ENCODE assay signal across 9 mouse cellular contexts in the genomic region with DNA sequence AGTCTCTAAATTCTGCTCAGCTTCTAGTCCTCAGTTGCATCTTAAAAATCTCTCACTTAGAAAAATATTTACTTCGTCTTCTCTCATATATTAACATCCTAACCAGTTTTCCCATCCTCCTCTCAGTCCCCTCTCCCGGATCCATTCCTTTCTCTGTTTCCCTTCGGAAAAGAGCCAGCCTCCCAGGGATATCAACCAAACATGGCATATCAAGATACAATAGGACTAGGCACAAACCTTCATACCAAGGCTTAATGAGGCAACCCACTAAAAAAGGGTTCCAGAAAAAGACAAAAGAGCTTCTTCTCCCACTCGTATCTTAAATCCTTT. TPM values are rescaled to one million over a fixed set of nuclear protein-coding genes. Genes with fewer than 3 reads are reported as not detected.
DNase-seq lines count a peak whose midpoint lies in the region; ATAC-seq and TF ChIP-seq lines count a peak whose summit lies in the region.
"Had no signal": no experiment of that assay in that cellular context is flagged by ENCODE, and none has a peak within 500 bp of the region (broad histone marks: within the 10 kb centered on the region; RNA-seq: fewer than 3 reads in every experiment).

No protein-coding gene starts in this region.

- DNase-seq in heart, adult 11 months: no peak
- DNase-seq in forebrain, postnatal 0 days: no peak
- no peak for DNase-seq in frontal cortex, adult 2 months (ENCODE audit: extremely low spot score in 1 of 2, low spot score in 1 of 2)
- DNase-seq in cerebellum, adult 8-10 months: no peak
- no peak for DNase-seq in yolk sac, embryonic 10.5 days (ENCODE audit: low spot score)

- WGBS in heart, embryonic 13.5 days: 16% methylated on average over 4 of the region's 4 CpGs
- WGBS in forebrain, postnatal 0 days: 43% methylated on average over 4 of the region's 4 CpGs
- WGBS in macrophage (ENCODE audit: missing documents): 44% methylated on average over 3 of the region's 4 CpGs

- H3K36me3 ChIP-seq in heart, embryonic 13.5 days: no peaks in the 10 kb centered on the region
- no peaks in the 10 kb centered on the region for H3K36me3 ChIP-seq in ES-Bruce4 (ENCODE audit: control insufficient read depth, insufficient read depth, low read length, poor library complexity, severe bottlenecking)
- H3K36me3 ChIP-seq in forebrain, postnatal 0 days (ENCODE audit: insufficient read depth): no peaks in the 10 kb centered on the region
- no peaks in the 10 kb centered on the region for H3K36me3 ChIP-seq in macrophage (ENCODE audit: inconsistent target)

- no peak for TF ChIP-seq CTCF in ES-Bruce4 (IDR thresholded peaks at IDR 0.05; ENCODE audit: low read depth, low read length)
- no peak for TF ChIP-seq CTCF in forebrain, postnatal 0 days (IDR thresholded peaks at IDR 0.05; ENCODE audit: low read depth)

- no peaks in the 10 kb centered on the region for H3K27me3 ChIP-seq in heart, embryonic 13.5 days (replicated peaks)
- no peaks in the 10 kb centered on the region for H3K27me3 ChIP-seq in ES-Bruce4 (ENCODE audit: control insufficient read depth, insufficient read depth, low read length, poor library complexity, severe bottlenecking)
- H3K27me3 ChIP-seq in forebrain, postnatal 0 days (ENCODE audit: insufficient read depth, low read length): no peaks in the 10 kb centered on the region

- H3K4me2 ChIP-seq in heart, embryonic 13.5 days: peak overlapping the region; percentile 73
- H3K4me2 ChIP-seq in forebrain, postnatal 0 days (ENCODE audit: low read depth): peak overlapping the region; percentile 49

- H3K4me3 ChIP-seq in heart, embryonic 13.5 days: peak overlapping the region; percentile 69
- H3K4me3 ChIP-seq in ES-Bruce4 (ENCODE audit: low read depth, low read length) (peak overlapping the region; percentile 82), macrophage (ENCODE audit: inconsistent target) (peak overlapping the region; percentile 52)
- H3K4me3 ChIP-seq in forebrain, postnatal 0 days (ENCODE audit: low read depth, low read length): peak overlapping the region; percentile 57

- no peaks in the 10 kb centered on the region for H3K4me1 ChIP-seq in heart, embryonic 13.5 days
- H3K4me1 ChIP-seq in ES-Bruce4 (ENCODE audit: control insufficient read depth, insufficient read depth, low read length): no peaks in the 10 kb centered on the region
- 0 out of 2 replicates have a peak, but pooled peaks cover 4% of the 10 kb centered on the region for H3K4me1 ChIP-seq in forebrain, postnatal 0 days (ENCODE audit: insufficient read depth)

- ATAC-seq in heart, embryonic 13.5 days (ENCODE audit: extremely low read depth, insufficient number of reproducible peaks, low FRiP score, low TSS enrichment): no peak
- peak; percentile 42 for ATAC-seq in forebrain, postnatal 0 days

- peak overlapping the region; percentile 77 for H3K9ac ChIP-seq in heart, embryonic 13.5 days
- peak overlapping the region; percentile 23 for H3K9ac ChIP-seq in ES-Bruce4 (ENCODE audit: low read depth, poor library complexity, severe bottlenecking)
- peak overlapping the region; percentile 59 for H3K9ac ChIP-seq in forebrain, postnatal 0 days

- no peak for TF ChIP-seq EP300 in ES-Bruce4 (IDR thresholded peaks at IDR 0.05; ENCODE audit: insufficient read depth, low read depth, low read length)

- peak overlapping the region; percentile 80 for H3K27ac ChIP-seq in heart, embryonic 13.5 days (replicated peaks)
- H3K27ac ChIP-seq in ES-Bruce4 (ENCODE audit: insufficient read depth, low read length): peak overlapping the region; percentile 50; the same call in 1 of the 2 replicates
- peak overlapping the region; percentile 88 for H3K27ac ChIP-seq in forebrain, postnatal 0 days (ENCODE audit: low read depth, low read length)
- peak overlapping the region; percentile 38 for H3K27ac ChIP-seq in macrophage

- TF ChIP-seq POLR2A in ES-Bruce4 (IDR thresholded peaks at IDR 0.05; ENCODE audit: insufficient read depth, low read length): no peak

- H3K79me2 ChIP-seq in macrophage (ENCODE audit: inconsistent target): no peaks in the 10 kb centered on the region

- no peaks in the 10 kb centered on the region for H3K9me3 ChIP-seq in heart, embryonic 13.5 days
- H3K9me3 ChIP-seq in ES-Bruce4 (replicated peaks; ENCODE audit: control insufficient read depth, insufficient read depth, low read length, poor library complexity, severe bottlenecking): no peaks in the 10 kb centered on the region
- H3K9me3 ChIP-seq in forebrain, postnatal 0 days (ENCODE audit: low read length): no peaks in the 10 kb centered on the region

RNA-seq across cellular contexts. Expression of a gene that starts 0.2 kb away (rescaled TPM):
- polyA plus RNA-seq in heart, embryonic 13.5 days (2015; fragmentation: Nextera tagmentation; extraction: Ambion mirVana): 8.4 and 9.0 TPM in 2 replicates
- polyA plus RNA-seq in ES-Bruce4 (2011; ENCODE audit: insufficient read depth, insufficient read length, low read depth, missing spikeins): 7.4 and 8.2 TPM in 2 replicates
- total RNA-seq in forebrain, postnatal 0 days (2014; rRNA removed): 25.9 and 26.8 TPM in 2 replicates
- 51.9 and 54.2 TPM in 2 replicates for polyA plus RNA-seq in forebrain, postnatal 0 days (2015; fragmentation: Nextera tagmentation; extraction: Ambion mirVana)
- 10 to 100 TPM in 12 of 26 experiments, 1 to 10 TPM in 14; 2.3 to 18.5 (median 9.7) TPM for total RNA-seq in macrophage (2018; cell fraction: chromatin; rRNA removed)
- 1 to 10 TPM; 3.0 to 7.1 (median 5.5) TPM for total RNA-seq in macrophage (2018; cell fraction: cytosol; rRNA removed)
- 10 to 100 TPM in 6 of 26 experiments, 1 to 10 TPM in 20; 2.8 to 14.3 (median 6.4) TPM for total RNA-seq in macrophage (2018; cell fraction: nucleus; rRNA removed)
- polyA plus RNA-seq in macrophage (2018): 4.4 to 6.2 TPM (median 4.7 TPM) in 3 replicates
- polyA plus RNA-seq in frontal cortex, adult 2 months (2012; rRNA removed): 44.0 and 48.8 TPM in 2 replicates

RNA-seq across cellular contexts. Expression of a gene that starts 28.7 kb away (rescaled TPM):
- 5.0 TPM in 2 replicates for polyA plus RNA-seq in heart, embryonic 13.5 days (2015; fragmentation: Nextera tagmentation; extraction: Ambion mirVana)
- polyA plus RNA-seq in ES-Bruce4 (2011; ENCODE audit: insufficient read depth, insufficient read length, low read depth, missing spikeins): 40.8 and 47.4 TPM in 2 replicates
- 23.2 and 26.7 TPM in 2 replicates for total RNA-seq in forebrain, postnatal 0 days (2014; rRNA removed)
- 6.6 and 7.6 TPM in 2 replicates for polyA plus RNA-seq in forebrain, postnatal 0 days (2015; fragmentation: Nextera tagmentation; extraction: Ambion mirVana)
- total RNA-seq in macrophage (2018; cell fraction: chromatin; rRNA removed): 10 to 100 TPM; 18.2 to 66.0 (median 45.1) TPM
- total RNA-seq in macrophage (2018; cell fraction: cytosol; rRNA removed): 1 to 10 TPM; 1.8 to 8.7 (median 5.5) TPM
- total RNA-seq in macrophage (2018; cell fraction: nucleus; rRNA removed): 10 to 100 TPM in 24 of 26 experiments, 1 to 10 TPM in 2; 7.5 to 49.3 (median 25.2) TPM
- 4.5 to 6.3 TPM (median 5.4 TPM) in 3 replicates for polyA plus RNA-seq in macrophage (2018)
- polyA plus RNA-seq in frontal cortex, adult 2 months (2012; rRNA removed): 26.9 and 30.3 TPM in 2 replicates

RNA-seq across cellular contexts. Expression of a gene that starts 51.3 kb away (rescaled TPM):
- not detected in 2 replicates for polyA plus RNA-seq in heart, embryonic 13.5 days (2015; fragmentation: Nextera tagmentation; extraction: Ambion mirVana)
- polyA plus RNA-seq in ES-Bruce4 (2011; ENCODE audit: insufficient read depth, insufficient read length, low read depth, missing spikeins) (not detected in 2 replicates), macrophage (2018) (not detected in 3 replicates)
- total RNA-seq in forebrain, postnatal 0 days (2014; rRNA removed): 0.14 TPM in 1 of 2 replicates, not detected in the other
- polyA plus RNA-seq in forebrain, postnatal 0 days (2015; fragmentation: Nextera tagmentation; extraction: Ambion mirVana): not detected in 2 replicates
- not detected for total RNA-seq in macrophage (2018; cell fraction: chromatin; rRNA removed)
- not detected for total RNA-seq in macrophage (2018; cell fraction: cytosol; rRNA removed)
- total RNA-seq in macrophage (2018; cell fraction: nucleus; rRNA removed): not detected
- not detected in 2 replicates for polyA plus RNA-seq in frontal cortex, adult 2 months (2012; rRNA removed)
- total RNA-seq: monocyte, adult 5-6 weeks had no signal

Comparison
In these comparisons a context has a peak if more than half of its experiments do, and no peak if none do; other contexts are left out.
1. H3K27ac ChIP-seq: peak in every context shown above with its lines; median percentile 88 in forebrain, postnatal 0 days; 80 in heart, embryonic 13.5 days; 50 in ES-Bruce4; 38 in macrophage.
2. H3K9ac ChIP-seq: peak in every context shown above with its lines; median percentile 77 in heart, embryonic 13.5 days; 59 in forebrain, postnatal 0 days; 23 in ES-Bruce4.